Mouse (Mus musculus) liver, embryonic 15.5 days (tissue): ENCODE data around the gene Tada1. TPM values are rescaled to one million over a fixed set of nuclear protein-coding genes. Genes with fewer than 3 reads are reported as not detected.

ENCODE experiments used
- ATAC-seq: fragments of 200-750 bp; cut with Nextera tagmentation; 2 replicates; pipeline ENCODE4 v1.8.0; 2017; ENCODE audit warnings: moderate number of reproducible peaks, mild to moderate bottlenecking, moderate library complexity; ENCODE audit not compliant: insufficient read depth
- H3K27ac ChIP-seq: fragments of 300-500 bp; sonication (generic); replicated peaks from 2 replicates; pipeline ENCODE4 v1.5.1; 2015; ENCODE audit warnings: mild to moderate bottlenecking, inconsistent platforms
- H3K27me3 ChIP-seq: fragments of 300-500 bp; sonication (generic); 2 replicates; pipeline ENCODE4 v1.6.1; 2015; ENCODE audit warnings: mild to moderate bottlenecking, inconsistent platforms
- H3K36me3 ChIP-seq: fragments of 300-500 bp; sonication (generic); replicated peaks from 2 replicates; pipeline ENCODE4 v1.6.1; 2015; ENCODE audit warnings: moderate library complexity, mild to moderate bottlenecking, inconsistent platforms
- H3K4me1 ChIP-seq: fragments of 300-500 bp; sonication (generic); replicated peaks from 2 replicates; pipeline ENCODE4 v1.6.1; 2015; ENCODE audit warnings: inconsistent platforms
- H3K4me2 ChIP-seq: fragments of 300-500 bp; sonication (generic); 2 replicates; pipeline ENCODE4 v1.6.1; 2015; ENCODE audit warnings: moderate library complexity, mild to moderate bottlenecking, inconsistent platforms
- H3K4me3 ChIP-seq: fragments of 300-500 bp; sonication (generic); replicated peaks from 2 replicates; pipeline ENCODE4 v1.5.1; 2015; ENCODE audit warnings: mild to moderate bottlenecking, inconsistent platforms
- H3K9ac ChIP-seq: fragments of 300-500 bp; sonication (generic); 2 replicates; pipeline ENCODE4 v1.6.1; 2015; ENCODE audit warnings: moderate library complexity, mild to moderate bottlenecking, inconsistent platforms
- H3K9me3 ChIP-seq: fragments of 300-500 bp; sonication (generic); replicated peaks from 2 replicates; pipeline ENCODE4 v1.6.1; 2016; ENCODE audit warnings: inconsistent platforms
- WGBS: fragments of 180-500 bp; shearing (Covaris S2); methylation state at CpG from one replicate; pipeline ENCODE4 v1.1.7; 2015; ENCODE audit warnings: mixed read lengths; ENCODE audit not compliant: insufficient replicate concordance; 5-methylcytosine and 5-hydroxymethylcytosine counted together
- polyA plus RNA-seq: library from polyadenylated mRNA; unstranded; fragments of >200 nt; fragmentation: Nextera tagmentation; extraction: Ambion mirVana; gene quantifications from 2 replicates; pipeline ENCODE4 v1.2.1, GENCODE M21; 2015

Gene Tada1
- polyA plus RNA-seq, 1 experiment from 2014 or later = 20.5 TPM

GRCm38 (mm10) chr1:166409701-166410220 is 30.9 kb downstream of the Tada1 start, which contains the start of gene Pogk:
TSS of gene Pogk (minus strand) at chr1:166409863.
- Histone ChIP-seq H3K4me2 (peak within 1 kb of the TSS; percentile 97), H3K9me3 (no peaks in the 10 kb centered on the region), H3K27ac (no peak within 1 kb of the TSS), H3K27me3 (no peaks in the 10 kb centered on the region), H3K4me3 (peak within 1 kb of the TSS; percentile 64), H3K4me1 (peaks cover 13% of the 10 kb centered on the region), H3K36me3 (no peaks in the 10 kb centered on the region), H3K9ac (peak within 1 kb of the TSS; percentile 46; the same call in 1 of the 2 replicates)
- peak; percentile 87 for ATAC-seq
- 3% methylated on average over 48 of the region's 49 CpGs for WGBS

GRCm38 (mm10) chr1:166411541-166411940 is 32.6 kb downstream of the Tada1 start:
- Histone ChIP-seq H3K27me3 (no peaks in the 10 kb centered on the region), H3K9ac (no peak overlapping the region), H3K4me2 (no peak overlapping the region), H3K36me3 (no peaks in the 10 kb centered on the region), H3K27ac (no peak overlapping the region), H3K4me3 (no peak overlapping the region), H3K9me3 (no peaks in the 10 kb centered on the region), H3K4me1 (peaks cover 13% of the 10 kb centered on the region)
- WGBS = 63% methylated on average over 1 of the region's 1 CpGs
- no peak for ATAC-seq

DNA sequence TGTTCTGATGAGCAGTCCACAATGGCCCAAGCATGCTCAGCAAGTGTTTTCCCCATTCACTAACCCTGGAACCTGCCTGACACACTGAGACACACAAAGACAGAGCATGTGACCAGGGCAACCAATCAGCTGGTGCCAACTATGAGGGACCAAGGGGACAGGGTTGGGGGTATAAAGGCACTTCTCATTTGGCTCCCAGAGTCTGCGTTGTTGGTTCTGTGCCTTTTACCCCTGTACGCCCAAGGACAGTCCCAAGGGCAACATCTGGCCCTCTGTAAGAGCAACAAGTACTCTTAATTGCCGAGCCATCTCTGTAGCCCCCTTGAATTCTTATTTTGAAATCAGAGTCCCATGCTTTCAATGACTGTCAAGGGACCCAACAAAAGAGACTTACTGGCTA is 33.4 kb downstream of the Tada1 start:
- H3K36me3 ChIP-seq = no peaks in the 10 kb centered on the region
- H3K4me1 ChIP-seq = peaks cover 13% of the 10 kb centered on the region
- no peaks in the 10 kb centered on the region for H3K9me3 ChIP-seq
- H3K27ac ChIP-seq = no peak overlapping the region
- H3K4me3 ChIP-seq = no peak overlapping the region
- H3K9ac ChIP-seq = no peak overlapping the region
- no peak for ATAC-seq
- 73% methylated on average over 3 of the region's 3 CpGs for WGBS
- H3K27me3 ChIP-seq = no peaks in the 10 kb centered on the region
- H3K4me2 ChIP-seq = no peak overlapping the region

DNA sequence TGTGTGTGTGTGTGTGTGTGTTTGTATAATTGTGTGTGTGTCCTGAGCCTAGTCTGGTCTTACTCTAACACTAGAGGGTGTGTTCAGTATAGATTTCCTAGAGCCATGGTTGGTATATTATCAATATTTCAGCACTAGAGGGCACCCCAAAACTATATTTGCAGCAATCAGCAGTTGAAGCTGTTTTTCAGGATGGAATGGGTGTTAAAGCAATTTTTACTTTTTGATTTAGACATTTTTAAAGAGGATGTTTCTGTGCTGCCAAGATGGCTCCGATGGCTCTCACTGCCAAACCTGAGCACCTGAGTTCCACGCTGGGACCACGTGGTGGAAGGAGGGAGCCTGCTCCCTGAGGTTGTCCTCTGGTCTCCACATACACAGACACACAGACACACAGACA is 50.2 kb downstream of the Tada1 start:
- H3K9me3 ChIP-seq = no peaks in the 10 kb centered on the region
- no peak for ATAC-seq
- no peak overlapping the region for H3K4me3 ChIP-seq
- H3K27me3 ChIP-seq = no peaks in the 10 kb centered on the region
- H3K36me3 ChIP-seq = no peaks in the 10 kb centered on the region
- WGBS = 29% methylated on average over 3 of the region's 3 CpGs
- H3K4me1 ChIP-seq = no peaks in the 10 kb centered on the region
- peak overlapping the region; percentile 49; the same call in 1 of the 2 replicates for H3K4me2 ChIP-seq
- no peak overlapping the region for H3K27ac ChIP-seq
- no peak overlapping the region for H3K9ac ChIP-seq

GRCm38 (mm10) chr1:166429809-166430431 is 51.0 kb downstream of the Tada1 start:
- Histone ChIP-seq H3K27me3 (no peaks in the 10 kb centered on the region), H3K9ac (no peak overlapping the region), H3K9me3 (no peaks in the 10 kb centered on the region), H3K36me3 (no peaks in the 10 kb centered on the region), H3K27ac (no peak overlapping the region), H3K4me2 (peak overlapping the region; percentile 49), H3K4me3 (peak overlapping the region; percentile 18; the same call in 1 of the 2 replicates), H3K4me1 (no peaks in the 10 kb centered on the region)
- peak; percentile 71; the same call in 1 of the 2 replicates for ATAC-seq
- WGBS = 15% methylated on average over 10 of the region's 10 CpGs

DNA sequence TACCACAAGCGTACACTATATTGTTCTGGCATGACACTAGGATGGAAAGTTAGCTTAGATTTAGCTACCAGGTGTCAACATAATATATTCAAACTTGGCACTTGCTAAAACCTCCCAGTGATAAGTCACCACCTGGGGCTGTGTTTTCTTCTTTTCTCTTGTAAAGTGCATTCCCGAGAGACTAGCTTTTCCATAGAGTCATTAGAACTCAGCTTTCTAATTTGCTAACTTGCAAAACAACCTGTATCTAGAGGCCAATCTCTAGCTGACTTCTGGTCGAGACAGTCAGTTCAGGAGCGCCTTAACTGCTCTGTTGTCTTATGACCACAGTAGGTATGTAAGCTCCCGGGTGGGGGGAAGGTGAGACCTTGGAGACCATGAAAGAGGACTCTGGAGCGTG is 60.5 kb downstream of the Tada1 start:
- H3K4me2 ChIP-seq = no peak overlapping the region
- 53% methylated on average over 6 of the region's 6 CpGs for WGBS
- H3K27me3 ChIP-seq = no peaks in the 10 kb centered on the region
- H3K9ac ChIP-seq = no peak overlapping the region
- H3K27ac ChIP-seq = no peak overlapping the region
- no peak overlapping the region for H3K4me3 ChIP-seq
- no peaks in the 10 kb centered on the region for H3K4me1 ChIP-seq
- ATAC-seq = no peak
- no peaks in the 10 kb centered on the region for H3K36me3 ChIP-seq
- no peaks in the 10 kb centered on the region for H3K9me3 ChIP-seq

DNA sequence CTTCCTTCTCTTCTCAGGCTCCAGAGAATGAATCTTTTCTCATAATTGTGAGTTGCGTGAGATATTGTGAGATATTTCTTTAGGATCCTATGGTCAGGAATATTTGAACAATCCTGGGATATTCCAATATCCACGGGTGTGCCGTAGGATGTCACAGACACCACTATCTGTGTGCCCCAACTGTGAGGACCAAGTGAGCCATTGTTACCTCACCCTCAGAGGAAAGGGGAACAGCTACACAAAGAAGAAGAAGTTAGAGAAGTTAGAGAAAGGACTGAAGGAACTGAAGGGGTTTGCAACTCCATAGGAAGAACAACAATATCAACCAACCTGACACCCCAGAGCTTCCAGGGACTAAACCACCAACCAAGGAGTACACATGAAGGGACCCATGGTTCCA is 63.1 kb downstream of the Tada1 start:
- Histone ChIP-seq H3K27ac (no peak overlapping the region), H3K4me2 (no peak overlapping the region), H3K9ac (no peak overlapping the region), H3K4me1 (no peaks in the 10 kb centered on the region), H3K4me3 (no peak overlapping the region), H3K27me3 (no peaks in the 10 kb centered on the region), H3K9me3 (no peaks in the 10 kb centered on the region), H3K36me3 (no peaks in the 10 kb centered on the region)
- WGBS = 65% methylated on average over 3 of the region's 3 CpGs
- no peak for ATAC-seq

Other genes with a start within 250 kb of the Tada1 start
- gene Gpa33, start 248.9 kb upstream of the Tada1 start, polyA plus RNA-seq = 0.07 and 0.09 TPM in 2 replicates
- gene Mael, start 140.3 kb upstream of the Tada1 start, polyA plus RNA-seq = 0.07 and 0.10 TPM in 2 replicates
- 0.08 TPM in 2 replicates for gene Ildr2, start 125.0 kb upstream of the Tada1 start, polyA plus RNA-seq
- gene Pogk, start 30.8 kb downstream of the Tada1 start, polyA plus RNA-seq = 0.89 and 0.93 TPM in 2 replicates
- gene Gm4846, start 118.5 kb downstream of the Tada1 start, polyA plus RNA-seq = not detected in 2 replicates